Mouse (Mus musculus): ENCODE measurements around the gene Zfand3.

- TF ChIP-seq CTCF (IDR thresholded peaks at IDR 0.05; ENCODE audit: low read depth, low read length) = no peak
- TF ChIP-seq POLR2A (IDR thresholded peaks at IDR 0.05; ENCODE audit: insufficient read depth, low read length) = no peak
These were observed 65.2 kb downstream of the Zfand3 start for GRCm38 (mm10) chr17:30069776-30070175.

Measured in ES-Bruce4 (cell line).